Mouse (Mus musculus): ENCODE measurements around the gene Gm43720. TPM values are rescaled to one million over a fixed set of nuclear protein-coding genes. Genes with fewer than 3 reads are reported as not detected.
A peak's percentile ranks its signal among the peaks of the same experiment; 100 is the strongest.

The Gm43720 gene
- polyA plus RNA-seq, 1 experiment from 2014 or later = not detected

DNA sequence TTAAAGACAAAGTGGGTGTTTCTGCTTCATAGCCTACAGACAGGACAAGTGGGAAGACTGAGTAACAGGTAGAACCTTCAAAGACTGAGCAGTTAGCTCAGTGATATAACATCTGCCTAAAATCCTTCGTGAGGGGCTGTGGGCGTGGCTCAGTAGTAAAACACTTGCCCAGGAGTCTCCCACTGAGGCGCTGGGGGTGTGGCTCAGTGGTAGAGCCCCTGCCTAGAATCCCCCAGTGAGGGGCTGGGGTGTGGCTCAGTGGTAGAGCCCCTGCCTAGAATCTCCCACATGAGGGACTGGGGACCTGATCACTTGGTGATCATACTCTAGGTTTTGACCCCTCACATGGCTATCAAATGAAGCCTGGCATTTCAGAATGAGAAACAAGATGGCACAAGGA lies 21.7 kb downstream of the Gm43720 start:
- no peak overlapping the region for H3K4me3 ChIP-seq (ENCODE audit: low read depth, low read length)
- H3K4me1 ChIP-seq (ENCODE audit: control insufficient read depth, low read depth, low read length) = peaks cover 55% of the 10 kb centered on the region
- no peaks in the 10 kb centered on the region for H3K27me3 ChIP-seq (ENCODE audit: control insufficient read depth, insufficient read depth, low read depth, low read length)
- WGBS (ENCODE audit: insufficient replicate concordance) = 41% methylated on average over 3 of the region's 3 CpGs
- H3K36me3 ChIP-seq (ENCODE audit: control insufficient read depth, insufficient read depth) = peaks cover 5% of the 10 kb centered on the region
- H3K9ac ChIP-seq (ENCODE audit: low read depth, low read length) = no peak overlapping the region
- H3K4me2 ChIP-seq (ENCODE audit: low read depth, low read length) = no peak overlapping the region
- no peaks in the 10 kb centered on the region for H3K9me3 ChIP-seq (replicated peaks; ENCODE audit: control insufficient read depth, low read length)
- H3K27ac ChIP-seq (ENCODE audit: low read length) = no peak overlapping the region
- no peak for ATAC-seq (ENCODE audit: low read depth)

DNA sequence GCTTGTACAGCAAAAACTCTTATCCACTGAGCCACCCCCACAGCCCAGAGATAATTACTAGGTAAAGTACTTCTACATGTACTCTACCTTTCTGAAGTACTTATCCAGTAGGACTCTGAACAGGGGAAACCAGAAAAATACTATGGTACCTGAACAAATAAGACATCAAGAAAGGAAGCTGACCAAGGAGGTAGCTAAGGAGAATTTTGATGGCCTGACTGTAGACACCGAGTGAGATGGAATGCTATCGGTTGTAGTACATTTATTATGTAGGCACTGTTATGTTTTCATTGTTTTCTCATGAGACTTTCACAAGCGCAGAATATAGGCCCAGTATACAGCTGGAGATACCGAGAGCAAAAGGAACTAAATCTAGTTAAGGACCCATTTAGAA lies 22.2 kb downstream of the Gm43720 start:
- Histone ChIP-seq H3K9ac (ENCODE audit: low read depth, low read length) (no peak overlapping the region), H3K4me1 (ENCODE audit: control insufficient read depth, low read depth, low read length) (peaks cover 50% of the 10 kb centered on the region), H3K9me3 (replicated peaks; ENCODE audit: control insufficient read depth, low read length) (no peaks in the 10 kb centered on the region), H3K4me2 (ENCODE audit: low read depth, low read length) (no peak overlapping the region), H3K27me3 (ENCODE audit: control insufficient read depth, insufficient read depth, low read depth, low read length) (no peaks in the 10 kb centered on the region), H3K27ac (ENCODE audit: low read length) (peak overlapping the region; percentile 73), H3K4me3 (ENCODE audit: low read depth, low read length) (no peak overlapping the region), H3K36me3 (ENCODE audit: control insufficient read depth, insufficient read depth) (peaks cover 5% of the 10 kb centered on the region)
- 68% methylated on average over 4 of the region's 4 CpGs for WGBS (ENCODE audit: insufficient replicate concordance)
- ATAC-seq (ENCODE audit: low read depth) = no peak

DNA sequence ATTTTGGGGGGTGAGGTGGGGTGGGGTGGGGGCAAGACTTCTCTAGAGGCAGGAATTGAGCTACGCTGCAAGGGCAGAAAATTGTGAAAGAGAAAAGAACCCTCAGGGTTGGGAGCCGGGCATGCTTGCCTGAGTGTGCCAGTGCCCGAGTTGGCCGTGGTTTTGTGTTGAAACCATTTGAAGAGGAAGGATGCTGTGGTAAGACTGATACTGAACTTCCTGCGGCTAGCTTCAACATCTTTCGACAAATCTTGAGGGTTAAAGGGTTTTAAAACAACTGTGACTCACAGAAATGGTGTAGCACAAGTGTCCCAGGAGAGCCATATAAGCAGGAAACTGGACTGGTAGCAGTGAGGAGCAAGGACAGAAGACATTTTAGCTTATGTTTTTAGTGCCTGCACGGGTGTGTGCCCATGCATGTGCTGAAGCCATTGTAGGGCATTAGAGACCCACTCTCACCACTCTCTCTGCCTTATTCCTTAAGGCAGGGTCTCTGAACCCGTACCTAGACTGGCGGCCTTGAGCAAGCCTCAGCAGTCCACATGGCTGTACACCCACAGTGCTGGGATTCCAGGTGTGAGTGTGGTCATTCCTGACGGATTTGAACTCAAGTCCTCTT lies 22.7 kb downstream of the Gm43720 start:
- Histone ChIP-seq H3K36me3 (ENCODE audit: control insufficient read depth, insufficient read depth) (peaks cover 5% of the 10 kb centered on the region), H3K9ac (ENCODE audit: low read depth, low read length) (no peak overlapping the region), H3K4me1 (ENCODE audit: control insufficient read depth, low read depth, low read length) (peaks cover 45% of the 10 kb centered on the region), H3K4me2 (ENCODE audit: low read depth, low read length) (no peak overlapping the region), H3K4me3 (ENCODE audit: low read depth, low read length) (peak overlapping the region; percentile 88), H3K27me3 (ENCODE audit: control insufficient read depth, insufficient read depth, low read depth, low read length) (no peaks in the 10 kb centered on the region), H3K27ac (ENCODE audit: low read length) (peak overlapping the region; percentile 82), H3K9me3 (replicated peaks; ENCODE audit: control insufficient read depth, low read length) (no peaks in the 10 kb centered on the region)
- 32% methylated on average over 10 of the region's 10 CpGs for WGBS (ENCODE audit: insufficient replicate concordance)
- no peak for ATAC-seq (ENCODE audit: low read depth)

DNA sequence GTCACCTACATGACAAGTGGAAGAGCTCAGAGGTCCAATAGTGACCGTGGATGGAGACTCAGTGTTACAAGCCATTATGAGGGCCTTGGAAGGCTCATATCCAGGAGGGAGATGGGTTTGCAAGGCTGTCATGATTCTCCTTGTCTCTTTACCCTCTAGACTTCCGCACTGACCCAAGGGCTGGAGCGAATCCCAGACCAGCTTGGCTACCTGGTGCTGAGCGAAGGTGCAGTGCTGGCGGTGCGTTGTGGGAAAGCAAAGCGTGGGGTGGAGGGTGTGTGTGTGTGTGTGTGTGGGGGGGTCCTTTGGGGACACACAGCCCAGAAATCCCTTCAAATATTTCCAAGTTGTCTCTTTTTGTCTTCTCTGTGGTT lies 23.7 kb downstream of the Gm43720 start:
- peaks cover 36% of the 10 kb centered on the region for H3K4me1 ChIP-seq (ENCODE audit: control insufficient read depth, low read depth, low read length)
- H3K27ac ChIP-seq (ENCODE audit: low read length) = peak overlapping the region; percentile 82
- 5% methylated on average over 7 of the region's 7 CpGs for WGBS (ENCODE audit: insufficient replicate concordance)
- peak overlapping the region; percentile 88 for H3K4me3 ChIP-seq (ENCODE audit: low read depth, low read length)
- peak overlapping the region; percentile 80 for H3K9ac ChIP-seq (ENCODE audit: low read depth, low read length)
- peak overlapping the region; percentile 92 for H3K4me2 ChIP-seq (ENCODE audit: low read depth, low read length)
- H3K27me3 ChIP-seq (ENCODE audit: control insufficient read depth, insufficient read depth, low read depth, low read length) = no peaks in the 10 kb centered on the region
- peaks cover 2% of the 10 kb centered on the region; the same call in 1 of the 2 replicates for H3K36me3 ChIP-seq (ENCODE audit: control insufficient read depth, insufficient read depth)
- H3K9me3 ChIP-seq (replicated peaks; ENCODE audit: control insufficient read depth, low read length) = no peaks in the 10 kb centered on the region
- no peak for ATAC-seq (ENCODE audit: low read depth)

DNA sequence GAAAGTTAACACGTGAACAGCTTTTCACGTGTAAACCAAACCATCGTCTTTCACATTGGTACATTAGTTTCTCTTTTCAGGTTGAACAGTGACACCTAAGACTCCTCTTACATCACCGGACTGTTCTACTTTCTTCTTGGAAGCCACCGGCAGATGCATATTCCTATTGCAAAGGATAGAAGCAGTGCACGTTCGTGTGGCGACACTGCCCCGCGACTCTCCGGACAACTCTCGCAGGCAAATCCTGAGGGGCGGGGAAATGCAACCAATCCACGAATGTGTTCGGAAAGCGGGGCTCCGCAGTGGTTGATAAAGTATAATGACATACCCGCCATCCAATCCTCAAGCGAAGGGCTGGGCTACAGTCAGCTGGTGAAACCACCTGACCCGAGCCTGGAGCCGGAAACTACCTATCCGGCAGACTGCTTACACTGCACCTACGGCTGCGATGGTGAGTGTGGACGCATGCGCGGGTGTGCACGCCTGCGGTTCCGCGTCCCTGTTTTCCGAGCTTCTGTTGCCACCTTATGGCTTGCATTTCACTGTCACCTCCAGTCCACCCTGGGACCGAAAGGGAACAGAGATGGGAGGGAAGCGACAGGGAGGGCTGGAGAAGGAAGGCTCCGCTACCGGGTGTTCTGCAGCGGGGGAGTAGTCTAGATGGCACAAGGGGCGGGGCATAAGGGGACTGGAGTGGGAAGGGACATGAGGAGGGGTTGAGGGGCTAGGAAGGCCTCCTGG lies 24.2 kb downstream of the Gm43720 start, which contains the start of gene Lamtor4:
Gene Lamtor4 (plus strand): TSS at position 130 of the 741 bp plus-strand sequence.
- WGBS (ENCODE audit: insufficient replicate concordance) = under 1% methylated on average over 38 of the region's 38 CpGs
- peak within 1 kb of the TSS; percentile 92 for H3K4me2 ChIP-seq (ENCODE audit: low read depth, low read length)
- H3K4me3 ChIP-seq (ENCODE audit: low read depth, low read length) = peak within 1 kb of the TSS; percentile 88
- H3K9me3 ChIP-seq (replicated peaks; ENCODE audit: control insufficient read depth, low read length) = no peaks in the 10 kb centered on the region
- peak within 1 kb of the TSS; percentile 82 for H3K27ac ChIP-seq (ENCODE audit: low read length)
- H3K9ac ChIP-seq (ENCODE audit: low read depth, low read length) = peak within 1 kb of the TSS; percentile 80
- H3K27me3 ChIP-seq (ENCODE audit: control insufficient read depth, insufficient read depth, low read depth, low read length) = no peaks in the 10 kb centered on the region
- peaks cover 2% of the 10 kb centered on the region; the same call in 1 of the 2 replicates for H3K36me3 ChIP-seq (ENCODE audit: control insufficient read depth, insufficient read depth)
- H3K4me1 ChIP-seq (ENCODE audit: control insufficient read depth, low read depth, low read length) = peaks cover 31% of the 10 kb centered on the region
- ATAC-seq (ENCODE audit: low read depth) = peak; percentile 99

DNA sequence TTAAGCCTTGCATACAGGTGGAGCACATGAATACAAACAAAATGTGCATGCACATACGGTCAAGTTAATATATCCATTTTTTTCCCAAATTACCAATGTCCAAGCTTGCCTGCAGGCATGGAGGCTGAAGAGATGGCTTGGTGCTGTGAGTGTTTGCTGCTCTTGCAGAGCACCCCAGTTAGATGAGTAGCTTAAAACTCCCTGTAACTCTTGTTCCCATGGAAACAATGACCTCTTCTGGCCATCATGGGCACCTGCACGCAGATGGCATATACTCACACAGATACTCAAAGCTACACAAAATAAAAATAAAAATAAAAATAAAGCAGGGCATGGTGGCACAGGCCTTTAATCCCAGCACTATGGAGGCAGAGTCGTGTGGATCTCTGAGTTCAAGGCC lies 26.7 kb downstream of the Gm43720 start:
- Histone ChIP-seq H3K4me3 (ENCODE audit: low read depth, low read length) (no peak overlapping the region), H3K9ac (ENCODE audit: low read depth, low read length) (no peak overlapping the region), H3K36me3 (ENCODE audit: control insufficient read depth, insufficient read depth) (no peaks in the 10 kb centered on the region), H3K4me2 (ENCODE audit: low read depth, low read length) (no peak overlapping the region), H3K27ac (ENCODE audit: low read length) (no peak overlapping the region), H3K9me3 (replicated peaks; ENCODE audit: control insufficient read depth, low read length) (no peaks in the 10 kb centered on the region), H3K4me1 (ENCODE audit: control insufficient read depth, low read depth, low read length) (peaks cover 19% of the 10 kb centered on the region), H3K27me3 (ENCODE audit: control insufficient read depth, insufficient read depth, low read depth, low read length) (no peaks in the 10 kb centered on the region)
- no peak for ATAC-seq (ENCODE audit: low read depth)
- 76% methylated on average over 3 of the region's 3 CpGs for WGBS (ENCODE audit: insufficient replicate concordance)

DNA sequence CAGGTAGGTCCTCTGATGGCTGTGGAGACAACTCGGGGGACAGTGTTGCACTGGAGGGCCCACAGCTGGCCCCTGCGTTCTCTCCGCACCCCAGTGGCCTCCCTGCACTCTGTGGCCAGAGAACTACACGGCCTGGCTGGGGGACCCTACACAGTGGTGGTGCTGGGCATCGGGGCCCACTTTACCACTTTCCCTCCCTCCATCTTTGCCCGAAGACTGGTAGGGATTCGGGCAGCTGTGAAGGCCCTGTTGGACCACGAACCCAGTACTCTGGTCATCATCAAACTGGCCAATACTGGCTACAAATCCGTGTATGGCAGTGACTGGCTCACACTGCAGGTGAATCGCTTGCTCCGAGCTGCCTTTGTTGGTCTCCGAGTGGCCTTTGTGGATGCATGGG lies 28.6 kb downstream of the Gm43720 start:
- no peaks in the 10 kb centered on the region for H3K36me3 ChIP-seq (ENCODE audit: control insufficient read depth, insufficient read depth)
- no peaks in the 10 kb centered on the region for H3K9me3 ChIP-seq (replicated peaks; ENCODE audit: control insufficient read depth, low read length)
- H3K27ac ChIP-seq (ENCODE audit: low read length) = no peak overlapping the region
- H3K4me2 ChIP-seq (ENCODE audit: low read depth, low read length) = no peak overlapping the region
- H3K27me3 ChIP-seq (ENCODE audit: control insufficient read depth, insufficient read depth, low read depth, low read length) = no peaks in the 10 kb centered on the region
- 76% methylated on average over 12 of the region's 12 CpGs for WGBS (ENCODE audit: insufficient replicate concordance)
- peaks cover 7% of the 10 kb centered on the region for H3K4me1 ChIP-seq (ENCODE audit: control insufficient read depth, low read depth, low read length)
- no peak overlapping the region for H3K4me3 ChIP-seq (ENCODE audit: low read depth, low read length)
- ATAC-seq (ENCODE audit: low read depth) = no peak
- H3K9ac ChIP-seq (ENCODE audit: low read depth, low read length) = no peak overlapping the region

DNA sequence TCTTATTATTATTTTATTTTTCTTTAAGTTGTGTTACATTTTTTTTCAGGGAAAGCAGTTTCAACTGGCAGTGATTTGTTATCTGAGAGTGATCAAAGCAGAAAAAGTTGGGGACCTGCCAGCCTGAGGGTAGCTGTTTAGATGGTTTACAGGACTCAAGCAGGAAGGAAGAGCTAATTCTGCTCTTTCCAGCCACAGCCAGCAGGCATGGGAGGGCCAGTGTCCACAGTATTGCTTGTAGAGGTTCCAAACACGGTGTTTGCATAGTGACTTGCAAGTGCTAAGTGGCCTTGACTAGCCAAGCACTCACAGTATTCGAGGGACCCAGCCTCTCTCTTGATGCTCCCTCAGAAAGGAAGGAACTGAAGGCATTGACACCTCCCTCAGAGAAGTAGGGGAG lies 38.2 kb downstream of the Gm43720 start:
- no peaks in the 10 kb centered on the region for H3K27me3 ChIP-seq (ENCODE audit: control insufficient read depth, insufficient read depth, low read depth, low read length)
- 11% methylated on average over 2 of the region's 2 CpGs for WGBS (ENCODE audit: insufficient replicate concordance)
- no peaks in the 10 kb centered on the region for H3K9me3 ChIP-seq (replicated peaks; ENCODE audit: control insufficient read depth, low read length)
- no peak overlapping the region for H3K27ac ChIP-seq (ENCODE audit: low read length)
- H3K4me2 ChIP-seq (ENCODE audit: low read depth, low read length) = no peak overlapping the region
- no peaks in the 10 kb centered on the region for H3K36me3 ChIP-seq (ENCODE audit: control insufficient read depth, insufficient read depth)
- no peak overlapping the region for H3K9ac ChIP-seq (ENCODE audit: low read depth, low read length)
- no peak for ATAC-seq (ENCODE audit: low read depth)
- no peaks in the 10 kb centered on the region for H3K4me1 ChIP-seq (ENCODE audit: control insufficient read depth, low read depth, low read length)
- no peak overlapping the region for H3K4me3 ChIP-seq (ENCODE audit: low read depth, low read length)

DNA sequence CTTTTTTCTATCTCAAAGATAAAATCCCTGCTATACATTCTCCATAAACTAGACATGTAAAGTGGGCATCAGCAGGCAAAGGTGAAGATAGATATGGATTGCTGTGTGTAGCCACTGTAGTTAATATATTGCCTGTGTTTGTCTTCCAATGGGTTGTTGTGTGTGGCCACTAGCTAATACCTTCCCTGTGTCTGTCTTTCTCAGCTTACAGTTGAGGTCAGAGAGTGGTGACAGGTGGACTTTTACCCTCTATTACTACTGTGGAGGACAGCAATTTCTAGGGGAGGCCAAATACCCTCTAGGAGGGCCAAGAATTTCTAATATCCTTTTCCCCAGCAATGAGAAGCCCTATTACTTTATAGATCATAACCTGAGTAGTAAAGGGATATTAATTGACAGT lies 45.5 kb downstream of the Gm43720 start:
- Histone ChIP-seq H3K9me3 (replicated peaks; ENCODE audit: control insufficient read depth, low read length) (no peaks in the 10 kb centered on the region), H3K9ac (ENCODE audit: low read depth, low read length) (no peak overlapping the region), H3K4me1 (ENCODE audit: control insufficient read depth, low read depth, low read length) (no peaks in the 10 kb centered on the region), H3K27me3 (ENCODE audit: control insufficient read depth, insufficient read depth, low read depth, low read length) (no peaks in the 10 kb centered on the region), H3K4me3 (ENCODE audit: low read depth, low read length) (no peak overlapping the region), H3K27ac (ENCODE audit: low read length) (no peak overlapping the region), H3K4me2 (ENCODE audit: low read depth, low read length) (no peak overlapping the region), H3K36me3 (ENCODE audit: control insufficient read depth, insufficient read depth) (no peaks in the 10 kb centered on the region)
- peak; percentile 53 for ATAC-seq (ENCODE audit: low read depth)

Measured in liver, embryonic 16.5 days (tissue).